Mouse (Mus musculus): Measurements from ENCODE around the gene Dgat2l6. TPM values are rescaled to one million over a fixed set of nuclear protein-coding genes. Genes with fewer than 3 reads are reported as not detected.

Gene Dgat2l6
- polyA plus RNA-seq (2015; fragmentation: Nextera tagmentation; extraction: Ambion mirVana): not detected in 2 replicates

GRCm38 (mm10) chrX:100524471-100524870 lies at the start of gene Dgat2l6:
TSS of gene Dgat2l6 (plus strand) at chrX:100524838.
- Histone ChIP-seq H3K9me3 (ENCODE audit: low read length) (no peaks in the 10 kb centered on the region), H3K4me2 (replicated peaks; ENCODE audit: low read depth, low read length) (no peak within 1 kb of the TSS), H3K4me1 (ENCODE audit: insufficient read depth, low read length) (no peaks in the 10 kb centered on the region), H3K27ac (ENCODE audit: low read length) (no peak within 1 kb of the TSS), H3K4me3 (ENCODE audit: low read length) (no peak within 1 kb of the TSS), H3K9ac (replicated peaks; ENCODE audit: low read length) (no peak within 1 kb of the TSS), H3K36me3 (ENCODE audit: insufficient read depth, low read length) (no peaks in the 10 kb centered on the region), H3K27me3 (ENCODE audit: insufficient read depth, low read length) (peaks cover 20% of the 10 kb centered on the region; the same call in 1 of the 2 replicates)
- no peak for ATAC-seq (ENCODE audit: low FRiP score, low TSS enrichment)
- WGBS: 83% methylated on average over 4 of the region's 4 CpGs

GRCm38 (mm10) chrX:100475569-100476223 lies 48.9 kb upstream of the Dgat2l6 start:
- ATAC-seq (ENCODE audit: low FRiP score, low TSS enrichment): no peak
- 75% methylated on average over 4 of the region's 4 CpGs for WGBS
- no peak overlapping the region for H3K4me2 ChIP-seq (replicated peaks; ENCODE audit: low read depth, low read length)
- H3K27me3 ChIP-seq (ENCODE audit: insufficient read depth, low read length): peaks cover 23% of the 10 kb centered on the region
- no peak overlapping the region for H3K4me3 ChIP-seq (ENCODE audit: low read length)
- H3K27ac ChIP-seq (ENCODE audit: low read length): no peak overlapping the region
- H3K4me1 ChIP-seq (ENCODE audit: insufficient read depth, low read length): no peaks in the 10 kb centered on the region
- no peak overlapping the region for H3K9ac ChIP-seq (replicated peaks; ENCODE audit: low read length)
- no peaks in the 10 kb centered on the region for H3K36me3 ChIP-seq (ENCODE audit: insufficient read depth, low read length)
- H3K9me3 ChIP-seq (ENCODE audit: low read length): no peaks in the 10 kb centered on the region

GRCm38 (mm10) chrX:100480317-100480716 lies 44.3 kb upstream of the Dgat2l6 start:
- peak; percentile 69; the same call in 1 of the 2 replicates for ATAC-seq (ENCODE audit: low FRiP score, low TSS enrichment)
- H3K9ac ChIP-seq (replicated peaks; ENCODE audit: low read length): no peak overlapping the region
- H3K27ac ChIP-seq (ENCODE audit: low read length): no peak overlapping the region
- no peak overlapping the region for H3K4me3 ChIP-seq (ENCODE audit: low read length)
- 45% methylated on average over 3 of the region's 3 CpGs for WGBS
- no peak overlapping the region for H3K4me2 ChIP-seq (replicated peaks; ENCODE audit: low read depth, low read length)
- no peaks in the 10 kb centered on the region for H3K4me1 ChIP-seq (ENCODE audit: insufficient read depth, low read length)
- no peaks in the 10 kb centered on the region for H3K9me3 ChIP-seq (ENCODE audit: low read length)
- H3K36me3 ChIP-seq (ENCODE audit: insufficient read depth, low read length): no peaks in the 10 kb centered on the region
- peaks cover 13% of the 10 kb centered on the region for H3K27me3 ChIP-seq (ENCODE audit: insufficient read depth, low read length)

- Histone ChIP-seq H3K36me3 (ENCODE audit: insufficient read depth, low read length) (0 out of 2 replicates have a peak, but pooled peaks cover 8% of the 10 kb centered on the region), H3K4me3 (ENCODE audit: low read length) (peak overlapping the region; percentile 63), H3K9ac (replicated peaks; ENCODE audit: low read length) (peak overlapping the region; percentile 57), H3K4me2 (replicated peaks; ENCODE audit: low read depth, low read length) (peak overlapping the region; percentile 51), H3K4me1 (ENCODE audit: insufficient read depth, low read length) (peaks cover 6% of the 10 kb centered on the region; the same call in 1 of the 2 replicates), H3K9me3 (ENCODE audit: low read length) (no peaks in the 10 kb centered on the region), H3K27me3 (ENCODE audit: insufficient read depth, low read length) (peaks cover 21% of the 10 kb centered on the region; the same call in 1 of the 2 replicates), H3K27ac (ENCODE audit: low read length) (no peak overlapping the region)
- WGBS: 22% methylated on average over 22 of the region's 22 CpGs
- ATAC-seq (ENCODE audit: low FRiP score, low TSS enrichment): peak; percentile 82
Measured at GRCm38 (mm10) chrX:100493500-100494067, 31.1 kb upstream of the Dgat2l6 start.

GRCm38 (mm10) chrX:100494068-100494978 lies 30.3 kb upstream of the Dgat2l6 start, which contains the start of gene Igbp1:
TSS of gene Igbp1 (plus strand) at chrX:100494291.
- peak; percentile 97 for ATAC-seq (ENCODE audit: low FRiP score, low TSS enrichment)
- Histone ChIP-seq H3K27ac (ENCODE audit: low read length) (peak within 1 kb of the TSS; percentile 48; the same call in 1 of the 2 replicates), H3K27me3 (ENCODE audit: insufficient read depth, low read length) (peaks cover 21% of the 10 kb centered on the region; the same call in 1 of the 2 replicates), H3K9me3 (ENCODE audit: low read length) (no peaks in the 10 kb centered on the region), H3K9ac (replicated peaks; ENCODE audit: low read length) (peak within 1 kb of the TSS; percentile 69), H3K4me2 (replicated peaks; ENCODE audit: low read depth, low read length) (peak within 1 kb of the TSS; percentile 62), H3K4me1 (ENCODE audit: insufficient read depth, low read length) (peaks cover 6% of the 10 kb centered on the region; the same call in 1 of the 2 replicates), H3K4me3 (ENCODE audit: low read length) (peak within 1 kb of the TSS; percentile 63), H3K36me3 (ENCODE audit: insufficient read depth, low read length) (0 out of 2 replicates have a peak, but pooled peaks cover 8% of the 10 kb centered on the region)
- 18% methylated on average over 32 of the region's 32 CpGs for whole genome bisulfite sequencing

- Histone ChIP-seq H3K4me1 (ENCODE audit: insufficient read depth, low read length) (no peaks in the 10 kb centered on the region), H3K27me3 (ENCODE audit: insufficient read depth, low read length) (peaks cover 31% of the 10 kb centered on the region), H3K4me2 (replicated peaks; ENCODE audit: low read depth, low read length) (no peak overlapping the region), H3K9me3 (ENCODE audit: low read length) (no peaks in the 10 kb centered on the region), H3K36me3 (ENCODE audit: insufficient read depth, low read length) (peaks cover 14% of the 10 kb centered on the region; the same call in 1 of the 2 replicates), H3K27ac (ENCODE audit: low read length) (no peak overlapping the region), H3K9ac (replicated peaks; ENCODE audit: low read length) (no peak overlapping the region), H3K4me3 (ENCODE audit: low read length) (no peak overlapping the region)
- no peak for ATAC-seq (ENCODE audit: low FRiP score, low TSS enrichment)
- 83% methylated on average over 5 of the region's 5 CpGs for WGBS
Measured at GRCm38 (mm10) chrX:100504175-100504851, 20.3 kb upstream of the Dgat2l6 start.

GRCm38 (mm10) chrX:100508164-100508563 lies 16.5 kb upstream of the Dgat2l6 start:
- 92% methylated on average over 4 of the region's 4 CpGs for WGBS
- Histone ChIP-seq H3K4me2 (replicated peaks; ENCODE audit: low read depth, low read length) (no peak overlapping the region), H3K4me3 (ENCODE audit: low read length) (no peak overlapping the region), H3K9me3 (ENCODE audit: low read length) (no peaks in the 10 kb centered on the region), H3K27ac (ENCODE audit: low read length) (no peak overlapping the region), H3K36me3 (ENCODE audit: insufficient read depth, low read length) (peaks cover 14% of the 10 kb centered on the region; the same call in 1 of the 2 replicates), H3K27me3 (ENCODE audit: insufficient read depth, low read length) (peaks cover 20% of the 10 kb centered on the region), H3K4me1 (ENCODE audit: insufficient read depth, low read length) (no peaks in the 10 kb centered on the region), H3K9ac (replicated peaks; ENCODE audit: low read length) (no peak overlapping the region)
- no peak for ATAC-seq (ENCODE audit: low FRiP score, low TSS enrichment)

GRCm38 (mm10) chrX:100509921-100510320 lies 14.7 kb upstream of the Dgat2l6 start:
- no peak for ATAC-seq (ENCODE audit: low FRiP score, low TSS enrichment)
- Histone ChIP-seq H3K36me3 (ENCODE audit: insufficient read depth, low read length) (peaks cover 14% of the 10 kb centered on the region; the same call in 1 of the 2 replicates), H3K4me2 (replicated peaks; ENCODE audit: low read depth, low read length) (no peak overlapping the region), H3K27ac (ENCODE audit: low read length) (no peak overlapping the region), H3K27me3 (ENCODE audit: insufficient read depth, low read length) (peaks cover 13% of the 10 kb centered on the region; the same call in 1 of the 2 replicates), H3K4me3 (ENCODE audit: low read length) (no peak overlapping the region), H3K9ac (replicated peaks; ENCODE audit: low read length) (no peak overlapping the region), H3K9me3 (ENCODE audit: low read length) (no peaks in the 10 kb centered on the region), H3K4me1 (ENCODE audit: insufficient read depth, low read length) (no peaks in the 10 kb centered on the region)
- 77% methylated on average over 3 of the region's 3 CpGs for WGBS

- Histone ChIP-seq H3K27me3 (ENCODE audit: insufficient read depth, low read length) (peaks cover 12% of the 10 kb centered on the region; the same call in 1 of the 2 replicates), H3K4me3 (ENCODE audit: low read length) (no peak overlapping the region), H3K36me3 (ENCODE audit: insufficient read depth, low read length) (0 out of 2 replicates have a peak, but pooled peaks cover 5% of the 10 kb centered on the region), H3K4me1 (ENCODE audit: insufficient read depth, low read length) (no peaks in the 10 kb centered on the region), H3K9ac (replicated peaks; ENCODE audit: low read length) (no peak overlapping the region), H3K9me3 (ENCODE audit: low read length) (no peaks in the 10 kb centered on the region), H3K27ac (ENCODE audit: low read length) (no peak overlapping the region), H3K4me2 (replicated peaks; ENCODE audit: low read depth, low read length) (no peak overlapping the region)
- no peak for ATAC-seq (ENCODE audit: low FRiP score, low TSS enrichment)
- WGBS: 82% methylated on average over 3 of the region's 3 CpGs
Measured at GRCm38 (mm10) chrX:100516683-100517082, 8.0 kb upstream of the Dgat2l6 start.
